In genomic region chr10:74967651-74968267, GRCm38 (mm10) we compare ENCODE assay signal across 8 mouse cellular contexts. TPM values are rescaled to one million over a fixed set of nuclear protein-coding genes. Genes with fewer than 3 reads are reported as not detected.
A peak's percentile ranks its signal among the peaks of the same experiment; 100 is the strongest.
DNase-seq lines count a peak whose midpoint lies in the region; ATAC-seq and TF ChIP-seq lines count a peak whose summit lies in the region.

No protein-coding gene starts in this region.

- peak overlapping the region; percentile 86 for H3K4me2 ChIP-seq in hindbrain, embryonic 13.5 days
- peak overlapping the region; percentile 75 for H3K4me2 ChIP-seq in liver, embryonic 15.5 days

- no peaks in the 10 kb centered on the region for H3K9me3 ChIP-seq in hindbrain, embryonic 13.5 days
- no peaks in the 10 kb centered on the region for H3K9me3 ChIP-seq in liver, embryonic 15.5 days (replicated peaks)

- no peak for TF ChIP-seq CTCF in heart, adult 2 months (IDR thresholded peaks at IDR 0.05)

- no peak overlapping the region for H3K27ac ChIP-seq in heart, adult 2 months
- H3K27ac ChIP-seq in hindbrain, embryonic 13.5 days, result peak overlapping the region; percentile 80
- H3K27ac ChIP-seq in liver, embryonic 15.5 days (replicated peaks), result no peak overlapping the region

- no peak for DNase-seq in heart, adult 2 months
- no peak for DNase-seq in heart, postnatal 14 days
- peak; percentile 4 for DNase-seq in thymus, postnatal 25 days
- DNase-seq in thymus, postnatal 4 days, result no peak
- no peak for DNase-seq in urinary bladder, postnatal 14 days (ENCODE audit: low spot score)
- DNase-seq in gastrocnemius, postnatal 14 days, result no peak

- 17% methylated on average over 25 of the region's 25 CpGs for WGBS in heart, adult 2 months
- WGBS in hindbrain, embryonic 13.5 days, result 1% methylated on average over 25 of the region's 25 CpGs
- 9% methylated on average over 25 of the region's 25 CpGs for WGBS in liver, embryonic 15.5 days (ENCODE audit: insufficient replicate concordance)

- peak overlapping the region; percentile 50 for H3K4me3 ChIP-seq in heart, adult 2 months
- peak overlapping the region; percentile 73 for H3K4me3 ChIP-seq in hindbrain, embryonic 13.5 days
- H3K4me3 ChIP-seq in liver, embryonic 15.5 days (replicated peaks), result peak overlapping the region; percentile 55

- H3K36me3 ChIP-seq in heart, adult 2 months (ENCODE audit: control insufficient read depth, insufficient read depth, low read length), result no peaks in the 10 kb centered on the region
- peaks cover 7% of the 10 kb centered on the region; the same call in 1 of the 2 replicates for H3K36me3 ChIP-seq in hindbrain, embryonic 13.5 days
- H3K36me3 ChIP-seq in liver, embryonic 15.5 days (replicated peaks), result no peaks in the 10 kb centered on the region

- ATAC-seq in hindbrain, embryonic 13.5 days (ENCODE audit: low FRiP score), result no peak; the same call in 1 of the 2 replicates
- no peak for ATAC-seq in liver, embryonic 15.5 days (ENCODE audit: insufficient read depth)

- H3K4me1 ChIP-seq in heart, adult 2 months (ENCODE audit: control insufficient read depth, insufficient read depth, low read length), result no peaks in the 10 kb centered on the region
- H3K4me1 ChIP-seq in hindbrain, embryonic 13.5 days (replicated peaks), result peaks cover 36% of the 10 kb centered on the region
- H3K4me1 ChIP-seq in liver, embryonic 15.5 days (replicated peaks), result peaks cover 15% of the 10 kb centered on the region

- TF ChIP-seq EP300 in heart, adult 2 months (IDR thresholded peaks at IDR 0.05; ENCODE audit: insufficient read depth, low read depth, low read length), result no peak

- H3K9ac ChIP-seq in heart, adult 2 months (ENCODE audit: low read depth, low read length), result peak overlapping the region; percentile 61
- peak overlapping the region; percentile 87 for H3K9ac ChIP-seq in hindbrain, embryonic 13.5 days
- peak overlapping the region; percentile 8; the same call in 1 of the 2 replicates for H3K9ac ChIP-seq in liver, embryonic 15.5 days

- no peak for TF ChIP-seq POLR2A in heart, adult 2 months (IDR thresholded peaks at IDR 0.05; ENCODE audit: insufficient read depth, low read depth, low read length)

- H3K79me2 ChIP-seq in heart, adult 2 months (replicated peaks; ENCODE audit: control insufficient read depth, insufficient read depth, low read length), result no peaks in the 10 kb centered on the region

- intact Hi-C loops in heart, adult 2 months (cut with DNase I), result no loop called here
- intact Hi-C loops in heart, postnatal 14 days (cut with DNase I), result no loop called here
- intact Hi-C loops in gastrocnemius, postnatal 14 days (cut with DNase I; ENCODE audit: low total_unique reads), result no loop called here

- H3K27me3 ChIP-seq in heart, adult 2 months (ENCODE audit: control insufficient read depth, insufficient read depth, low read length), result no peaks in the 10 kb centered on the region; the same call in 1 of the 2 replicates
- peaks cover 27% of the 10 kb centered on the region for H3K27me3 ChIP-seq in hindbrain, embryonic 13.5 days
- peaks cover 40% of the 10 kb centered on the region for H3K27me3 ChIP-seq in liver, embryonic 15.5 days

RNA-seq across cellular contexts. Expression of gene Gnaz, which starts 0.8 kb away (rescaled TPM):
- 1 to 10 TPM; 1.0 to 1.3 TPM for total RNA-seq in heart, adult 2 months (2021)
- polyA plus RNA-seq in heart, adult 2 months (2012; rRNA removed), result 0.61 and 0.80 TPM in 2 replicates
- under 1 TPM; 0.60 to 0.98 TPM for total RNA-seq in heart, postnatal 14 days (2021)
- polyA plus RNA-seq in hindbrain, embryonic 13.5 days (2015; fragmentation: Nextera tagmentation; extraction: Ambion mirVana), result 45.1 and 46.6 TPM in 2 replicates
- 3.8 and 3.9 TPM in 2 replicates for polyA plus RNA-seq in liver, embryonic 15.5 days (2015; fragmentation: Nextera tagmentation; extraction: Ambion mirVana)
- 1 to 10 TPM in 1 of 2 experiments, under 1 TPM in 1; 0.18 to 1.2 TPM for total RNA-seq in gastrocnemius, postnatal 14 days (2021)

Comparison
In these comparisons a context has a peak if more than half of its experiments do, and no peak if none do; other contexts are left out.
1. H3K9ac ChIP-seq: peak in every context shown above with its lines; median percentile 87 in hindbrain, embryonic 13.5 days; 61 in heart, adult 2 months; 8 in liver, embryonic 15.5 days.